Mouse (Mus musculus): ENCODE data around the gene Tsga13. TPM values are rescaled to one million over a fixed set of nuclear protein-coding genes. Genes with fewer than 3 reads are reported as not detected.

Gene Tsga13
- not detected in 2 replicates for polyA plus RNA-seq (2015; fragmentation: Nextera tagmentation; extraction: Ambion mirVana)

DNA sequence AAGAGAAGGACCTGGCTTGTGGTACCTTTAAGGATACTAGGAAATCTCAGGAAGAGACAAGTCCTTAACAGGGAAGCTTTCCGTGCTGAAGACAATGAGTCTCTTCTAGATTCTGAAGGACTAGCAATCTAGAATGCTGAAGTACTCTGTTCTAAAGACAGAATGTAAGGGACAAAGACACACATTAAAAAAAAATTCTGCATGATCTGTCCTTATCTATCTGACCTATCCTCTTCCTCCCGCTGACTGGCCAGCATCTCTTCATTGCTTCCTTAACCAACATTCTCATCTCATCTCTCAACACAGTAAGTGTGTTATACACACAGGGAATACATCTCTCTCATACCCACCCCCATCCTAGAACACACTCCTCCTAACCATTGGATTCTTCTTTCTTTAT is at the start of gene Tsga13:
Gene Tsga13 (minus strand): TSS at position 101 of the 400 bp plus-strand sequence.
- ATAC-seq (ENCODE audit: low read depth) (no peak), DNase-seq (no peak)
- WGBS (ENCODE audit: insufficient replicate concordance): 72% methylated on average over 2 of the region's 2 CpGs
- Histone ChIP-seq H3K36me3 (no peaks in the 10 kb centered on the region), H3K9me3 (replicated peaks) (no peaks in the 10 kb centered on the region), H3K4me1 (replicated peaks) (no peaks in the 10 kb centered on the region), H3K27ac (no peak within 1 kb of the TSS), H3K4me3 (replicated peaks) (no peak within 1 kb of the TSS), H3K27me3 (no peaks in the 10 kb centered on the region), H3K9ac (no peak within 1 kb of the TSS), H3K4me2 (no peak within 1 kb of the TSS)

- H3K27ac ChIP-seq: no peak within 1 kb of the TSS
- no peak within 1 kb of the TSS for H3K9ac ChIP-seq
- H3K36me3 ChIP-seq: no peaks in the 10 kb centered on the region
- H3K4me2 ChIP-seq: peak within 1 kb of the TSS; percentile 63
- no peak for ATAC-seq (ENCODE audit: low read depth)
- H3K27me3 ChIP-seq: peaks cover 73% of the 10 kb centered on the region
- under 1% methylated on average over 69 of the region's 75 CpGs for WGBS (ENCODE audit: insufficient replicate concordance)
- peaks cover 11% of the 10 kb centered on the region for H3K9me3 ChIP-seq (replicated peaks)
- DNase-seq: no peak
- H3K4me1 ChIP-seq (replicated peaks): no peaks in the 10 kb centered on the region
- H3K4me3 ChIP-seq (replicated peaks): peak within 1 kb of the TSS; percentile 52
These were observed 43.6 kb upstream of the Tsga13 start, which contains the start of gene Klf14 for GRCm38 (mm10) chr6:30958736-30959540. Klf14 (minus strand) TSS chr6:30959078.

- no peak overlapping the region for H3K27ac ChIP-seq
- peak overlapping the region; percentile 52 for H3K4me3 ChIP-seq (replicated peaks)
- H3K27me3 ChIP-seq: peaks cover 66% of the 10 kb centered on the region
- no peak overlapping the region for H3K9ac ChIP-seq
- H3K36me3 ChIP-seq: no peaks in the 10 kb centered on the region
- H3K4me2 ChIP-seq: peak overlapping the region; percentile 63
- DNase-seq: no peak
- no peaks in the 10 kb centered on the region for H3K4me1 ChIP-seq (replicated peaks)
- ATAC-seq (ENCODE audit: low read depth): no peak
- 9% methylated on average over 84 of the region's 84 CpGs for WGBS (ENCODE audit: insufficient replicate concordance)
- H3K9me3 ChIP-seq (replicated peaks): peaks cover 11% of the 10 kb centered on the region
These were observed 42.7 kb upstream of the Tsga13 start for GRCm38 (mm10) chr6:30957784-30958735.

DNA sequence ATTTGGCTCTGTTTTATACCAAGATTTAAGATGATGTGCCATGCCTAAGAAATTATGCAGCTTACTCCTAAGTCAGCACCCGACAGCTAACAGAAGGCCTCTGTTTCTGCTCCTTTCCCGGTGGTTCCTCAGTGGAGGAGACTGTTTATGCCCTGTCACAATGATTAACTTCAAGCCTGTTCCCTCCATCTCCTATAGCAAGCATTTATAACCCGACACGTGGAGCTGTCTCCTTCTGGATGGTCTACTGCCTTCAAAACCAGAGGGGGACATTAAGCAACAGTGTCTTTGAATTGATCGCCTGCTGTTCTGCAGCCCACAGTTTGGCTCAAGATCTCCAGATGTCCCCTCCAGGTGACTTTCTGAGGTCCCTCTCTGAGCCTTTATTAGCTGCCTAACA is 23.9 kb upstream of the Tsga13 start:
- WGBS (ENCODE audit: insufficient replicate concordance): 70% methylated on average over 5 of the region's 5 CpGs
- ATAC-seq (ENCODE audit: low read depth) (no peak), DNase-seq (no peak)
- H3K4me2 ChIP-seq: no peak overlapping the region
- H3K9me3 ChIP-seq (replicated peaks): no peaks in the 10 kb centered on the region
- H3K36me3 ChIP-seq: no peaks in the 10 kb centered on the region
- no peaks in the 10 kb centered on the region for H3K27me3 ChIP-seq
- H3K27ac ChIP-seq: no peak overlapping the region
- H3K4me3 ChIP-seq (replicated peaks): no peak overlapping the region
- no peaks in the 10 kb centered on the region for H3K4me1 ChIP-seq (replicated peaks)
- no peak overlapping the region for H3K9ac ChIP-seq

DNA sequence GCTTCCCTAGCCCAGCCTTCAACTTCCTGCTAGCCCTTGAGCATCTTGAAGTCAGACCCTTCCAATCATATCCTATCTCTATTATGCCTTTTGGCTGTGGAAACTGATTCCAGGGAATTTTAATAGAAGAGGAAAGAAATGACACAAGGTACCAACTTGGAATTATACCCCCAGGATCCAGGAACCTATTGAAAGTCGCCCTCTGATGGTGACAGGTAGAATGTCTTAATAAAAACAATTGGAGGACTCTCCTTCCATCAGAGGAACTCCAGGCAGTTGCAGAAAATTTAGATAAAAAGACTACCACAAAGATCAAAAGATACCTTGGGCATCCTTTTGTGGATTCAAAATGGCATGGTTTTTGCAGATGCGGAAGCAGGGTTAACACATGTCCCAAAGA is 7.4 kb upstream of the Tsga13 start:
- H3K4me2 ChIP-seq: no peak overlapping the region
- DNase-seq (no peak), ATAC-seq (ENCODE audit: low read depth) (no peak)
- no peak overlapping the region for H3K9ac ChIP-seq
- no peaks in the 10 kb centered on the region for H3K36me3 ChIP-seq
- H3K27ac ChIP-seq: no peak overlapping the region
- H3K27me3 ChIP-seq: peaks cover 7% of the 10 kb centered on the region
- H3K4me3 ChIP-seq (replicated peaks): no peak overlapping the region
- H3K4me1 ChIP-seq (replicated peaks): no peaks in the 10 kb centered on the region
- 39% methylated on average over 2 of the region's 2 CpGs for WGBS (ENCODE audit: insufficient replicate concordance)
- no peaks in the 10 kb centered on the region for H3K9me3 ChIP-seq (replicated peaks)

GRCm38 (mm10) chr6:30921826-30922225 is 6.5 kb upstream of the Tsga13 start:
- no peak overlapping the region for H3K4me3 ChIP-seq (replicated peaks)
- H3K36me3 ChIP-seq: no peaks in the 10 kb centered on the region
- DNase-seq (no peak), ATAC-seq (ENCODE audit: low read depth) (no peak)
- H3K9ac ChIP-seq: no peak overlapping the region
- WGBS (ENCODE audit: insufficient replicate concordance): 73% methylated on average over 10 of the region's 11 CpGs
- no peaks in the 10 kb centered on the region for H3K9me3 ChIP-seq (replicated peaks)
- no peak overlapping the region for H3K4me2 ChIP-seq
- peaks cover 7% of the 10 kb centered on the region for H3K27me3 ChIP-seq
- no peak overlapping the region for H3K27ac ChIP-seq
- no peaks in the 10 kb centered on the region for H3K4me1 ChIP-seq (replicated peaks)

GRCm38 (mm10) chr6:30920834-30921675 is 5.7 kb upstream of the Tsga13 start:
- H3K27ac ChIP-seq: no peak overlapping the region

DNA sequence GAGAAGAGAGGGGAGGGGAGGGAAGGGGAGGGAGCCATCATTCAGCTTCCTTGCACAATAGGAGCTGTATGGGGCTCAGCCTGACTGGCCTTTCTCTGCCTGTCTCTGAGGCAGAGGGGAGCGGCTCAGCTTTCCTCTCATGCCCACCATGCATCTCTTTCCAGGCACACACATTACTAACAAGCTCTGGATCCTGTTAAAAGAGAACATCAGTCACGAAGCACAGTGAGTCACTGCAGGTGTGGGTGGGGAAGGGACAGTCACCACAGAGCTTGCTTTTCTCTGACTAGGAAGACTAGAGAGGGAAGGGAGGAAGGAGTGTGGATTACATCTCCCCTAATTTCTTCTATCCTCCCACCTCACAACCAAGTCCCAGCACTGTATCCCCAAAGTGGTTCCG is 7.4 kb downstream of the Tsga13 start:
- no peak overlapping the region for H3K9ac ChIP-seq
- no peak overlapping the region for H3K4me3 ChIP-seq (replicated peaks)
- H3K4me2 ChIP-seq: no peak overlapping the region
- 60% methylated on average over 3 of the region's 3 CpGs for WGBS (ENCODE audit: insufficient replicate concordance)
- H3K27ac ChIP-seq: no peak overlapping the region
- H3K4me1 ChIP-seq (replicated peaks): no peaks in the 10 kb centered on the region
- DNase-seq (no peak), ATAC-seq (ENCODE audit: low read depth) (no peak)
- no peaks in the 10 kb centered on the region for H3K36me3 ChIP-seq
- H3K9me3 ChIP-seq (replicated peaks): no peaks in the 10 kb centered on the region
- no peaks in the 10 kb centered on the region for H3K27me3 ChIP-seq

More at GRCm38 (mm10) chr6:30920834-30921675, 5.7 kb upstream of the Tsga13 start:
- no peak for ATAC-seq (ENCODE audit: low read depth)
- Histone ChIP-seq H3K4me1 (replicated peaks) (no peaks in the 10 kb centered on the region), H3K27me3 (peaks cover 7% of the 10 kb centered on the region), H3K36me3 (no peaks in the 10 kb centered on the region), H3K4me3 (replicated peaks) (no peak overlapping the region), H3K4me2 (no peak overlapping the region), H3K9ac (no peak overlapping the region), H3K9me3 (replicated peaks) (no peaks in the 10 kb centered on the region)
- no peak for DNase-seq
- WGBS (ENCODE audit: insufficient replicate concordance): 42% methylated on average over 21 of the region's 21 CpGs

GRCm38 (mm10) chr6:30904911-30905310 is 10.5 kb downstream of the Tsga13 start:
- DNase-seq (no peak), ATAC-seq (ENCODE audit: low read depth) (no peak)
- no peak overlapping the region for H3K9ac ChIP-seq
- H3K36me3 ChIP-seq: no peaks in the 10 kb centered on the region
- WGBS (ENCODE audit: insufficient replicate concordance): 63% methylated on average over 5 of the region's 5 CpGs
- H3K4me2 ChIP-seq: no peak overlapping the region
- no peak overlapping the region for H3K4me3 ChIP-seq (replicated peaks)
- no peaks in the 10 kb centered on the region for H3K4me1 ChIP-seq (replicated peaks)
- no peaks in the 10 kb centered on the region for H3K9me3 ChIP-seq (replicated peaks)
- H3K27me3 ChIP-seq: no peaks in the 10 kb centered on the region
- no peak overlapping the region for H3K27ac ChIP-seq

- 27% methylated on average over 3 of the region's 3 CpGs for WGBS (ENCODE audit: insufficient replicate concordance)
- no peak overlapping the region for H3K27ac ChIP-seq
- H3K9ac ChIP-seq: no peak overlapping the region
- H3K4me1 ChIP-seq (replicated peaks): no peaks in the 10 kb centered on the region
- DNase-seq (no peak), ATAC-seq (ENCODE audit: low read depth) (no peak)
- no peak overlapping the region for H3K4me2 ChIP-seq
- no peak overlapping the region for H3K4me3 ChIP-seq (replicated peaks)
- H3K27me3 ChIP-seq: no peaks in the 10 kb centered on the region
- H3K36me3 ChIP-seq: no peaks in the 10 kb centered on the region
- H3K9me3 ChIP-seq (replicated peaks): no peaks in the 10 kb centered on the region
These were observed 11.3 kb downstream of the Tsga13 start for GRCm38 (mm10) chr6:30904033-30904432.

All from liver, embryonic 13.5 days (tissue).